In genomic region chr6:90741717-90742116, GRCm38 (mm10) we compare ENCODE assay signal across 27 mouse cellular contexts.
DNase-seq lines count a peak whose midpoint lies in the region; ATAC-seq and TF ChIP-seq lines count a peak whose summit lies in the region.
"Had no signal": no experiment of that assay in that cellular context is flagged by ENCODE, and none has a peak within 500 bp of the region (broad histone marks: within the 10 kb centered on the region; RNA-seq: fewer than 3 reads in every experiment).

No protein-coding gene starts in this region.

- H3K4me1 ChIP-seq in heart, postnatal 0 days (ENCODE audit: control insufficient read depth, insufficient read depth) = peaks cover 7% of the 10 kb centered on the region; the same call in 1 of the 2 replicates
- H3K4me1 ChIP-seq in heart, embryonic 12.5 days (replicated peaks) = peaks cover 50% of the 10 kb centered on the region
- peaks cover 16% of the 10 kb centered on the region for H3K4me1 ChIP-seq in neural tube, embryonic 13.5 days (replicated peaks)
- peaks cover 19% of the 10 kb centered on the region for H3K4me1 ChIP-seq in neural tube, embryonic 15.5 days
- peaks cover 3% of the 10 kb centered on the region; the same call in 1 of the 2 replicates for H3K4me1 ChIP-seq in forebrain, embryonic 14.5 days (ENCODE audit: control insufficient read depth, insufficient read depth, low read length)

- no peak overlapping the region for H3K4me2 ChIP-seq in heart, postnatal 0 days (ENCODE audit: low read depth, low read length)
- H3K4me2 ChIP-seq in heart, embryonic 12.5 days = no peak overlapping the region
- no peak overlapping the region for H3K4me2 ChIP-seq in neural tube, embryonic 13.5 days
- no peak overlapping the region for H3K4me2 ChIP-seq in neural tube, embryonic 15.5 days
- H3K4me2 ChIP-seq in forebrain, embryonic 14.5 days (ENCODE audit: low read length) = no peak overlapping the region
- H3K4me2 ChIP-seq: embryonic facial prominence, embryonic 12.5 days; forebrain, embryonic 15.5 days; heart, embryonic 13.5 days; hindbrain, embryonic 14.5 days; limb, embryonic 15.5 days; lung, embryonic 14.5 days; midbrain, embryonic 13.5 days had no signal

- TF ChIP-seq CTCF in heart, postnatal 0 days (IDR thresholded peaks at IDR 0.05; ENCODE audit: low read depth) = no peak

- no peak for TF ChIP-seq EP300 in heart, postnatal 0 days (IDR thresholded peaks at IDR 0.05; ENCODE audit: low read depth)

- H3K4me3 ChIP-seq in heart, postnatal 0 days (ENCODE audit: low read depth, low read length) = no peak overlapping the region
- H3K4me3 ChIP-seq in heart, embryonic 12.5 days = no peak overlapping the region
- no peak overlapping the region for H3K4me3 ChIP-seq in neural tube, embryonic 13.5 days
- no peak overlapping the region for H3K4me3 ChIP-seq in neural tube, embryonic 15.5 days (replicated peaks)
- no peak overlapping the region for H3K4me3 ChIP-seq in macrophage (ENCODE audit: inconsistent target)
- no peak overlapping the region for H3K4me3 ChIP-seq in forebrain, embryonic 14.5 days (ENCODE audit: low read depth, low read length)
- H3K4me3 ChIP-seq: embryonic facial prominence, embryonic 12.5 days; forebrain, embryonic 15.5 days; heart, embryonic 13.5 days; limb, embryonic 10.5 days; limb, embryonic 15.5 days; midbrain, embryonic 13.5 days had no signal

- H3K9ac ChIP-seq in heart, postnatal 0 days (replicated peaks; ENCODE audit: low read depth, low read length) = no peak overlapping the region
- no peak overlapping the region for H3K9ac ChIP-seq in heart, embryonic 12.5 days
- 0 out of 2 replicates have a peak overlapping the region, but pooled peaks have one; percentile 19 for H3K9ac ChIP-seq in neural tube, embryonic 13.5 days
- H3K9ac ChIP-seq in neural tube, embryonic 15.5 days (replicated peaks) = no peak overlapping the region
- H3K9ac ChIP-seq in forebrain, embryonic 14.5 days (ENCODE audit: low read length) = no peak overlapping the region
- H3K9ac ChIP-seq: embryonic facial prominence, embryonic 12.5 days; forebrain, embryonic 15.5 days; heart, embryonic 13.5 days; hindbrain, embryonic 14.5 days; limb, embryonic 15.5 days; lung, embryonic 14.5 days; midbrain, embryonic 13.5 days had no signal

- 85% methylated on average over 5 of the region's 5 CpGs for WGBS in heart, postnatal 0 days
- 79% methylated on average over 5 of the region's 5 CpGs for WGBS in heart, embryonic 12.5 days
- 89% methylated on average over 5 of the region's 5 CpGs for WGBS in neural tube, embryonic 13.5 days
- WGBS in neural tube, embryonic 15.5 days = 93% methylated on average over 5 of the region's 5 CpGs
- 97% methylated on average over 5 of the region's 5 CpGs for WGBS in macrophage (ENCODE audit: missing documents)
- WGBS in forebrain, embryonic 14.5 days = 91% methylated on average over 5 of the region's 5 CpGs

- no peak for ATAC-seq in heart, postnatal 0 days (ENCODE audit: insufficient read depth, low read depth)
- ATAC-seq in heart, embryonic 12.5 days (ENCODE audit: insufficient number of reproducible peaks, low FRiP score) = no peak
- ATAC-seq in neural tube, embryonic 13.5 days (ENCODE audit: low read depth) = no peak
- no peak for ATAC-seq in neural tube, embryonic 15.5 days (ENCODE audit: low FRiP score)
- no peak for ATAC-seq in forebrain, embryonic 14.5 days
- ATAC-seq: forebrain, embryonic 15.5 days; midbrain, embryonic 13.5 days had no signal

- H3K9me3 ChIP-seq in heart, postnatal 0 days (replicated peaks; ENCODE audit: control insufficient read depth, low read length) = no peaks in the 10 kb centered on the region
- no peaks in the 10 kb centered on the region for H3K9me3 ChIP-seq in heart, embryonic 12.5 days (replicated peaks)
- no peaks in the 10 kb centered on the region for H3K9me3 ChIP-seq in neural tube, embryonic 13.5 days
- H3K9me3 ChIP-seq in neural tube, embryonic 15.5 days (replicated peaks) = no peaks in the 10 kb centered on the region
- no peaks in the 10 kb centered on the region for H3K9me3 ChIP-seq in forebrain, embryonic 14.5 days (replicated peaks; ENCODE audit: control insufficient read depth, low read length)
- H3K9me3 ChIP-seq: embryonic facial prominence, embryonic 12.5 days; forebrain, embryonic 15.5 days; heart, embryonic 13.5 days; limb, embryonic 10.5 days; limb, embryonic 15.5 days; midbrain, embryonic 13.5 days had no signal

- no peaks in the 10 kb centered on the region for H3K36me3 ChIP-seq in heart, postnatal 0 days (replicated peaks; ENCODE audit: control insufficient read depth, insufficient read depth, low read length)
- no peaks in the 10 kb centered on the region for H3K36me3 ChIP-seq in heart, embryonic 12.5 days
- no peaks in the 10 kb centered on the region for H3K36me3 ChIP-seq in neural tube, embryonic 13.5 days
- no peaks in the 10 kb centered on the region for H3K36me3 ChIP-seq in neural tube, embryonic 15.5 days
- H3K36me3 ChIP-seq in macrophage (ENCODE audit: inconsistent target) = no peaks in the 10 kb centered on the region
- H3K36me3 ChIP-seq in forebrain, embryonic 14.5 days (ENCODE audit: control insufficient read depth, insufficient read depth, low read length) = no peaks in the 10 kb centered on the region
- H3K36me3 ChIP-seq: embryonic facial prominence, embryonic 12.5 days; forebrain, embryonic 15.5 days; heart, embryonic 13.5 days; limb, embryonic 10.5 days; limb, embryonic 15.5 days; midbrain, embryonic 13.5 days had no signal

- H3K27me3 ChIP-seq in heart, postnatal 0 days (ENCODE audit: control insufficient read depth, insufficient read depth, low read length) = no peaks in the 10 kb centered on the region
- no peaks in the 10 kb centered on the region for H3K27me3 ChIP-seq in heart, embryonic 12.5 days (replicated peaks)
- no peaks in the 10 kb centered on the region for H3K27me3 ChIP-seq in neural tube, embryonic 13.5 days
- no peaks in the 10 kb centered on the region for H3K27me3 ChIP-seq in neural tube, embryonic 15.5 days (replicated peaks)
- no peaks in the 10 kb centered on the region for H3K27me3 ChIP-seq in forebrain, embryonic 14.5 days (replicated peaks; ENCODE audit: control insufficient read depth, insufficient read depth, low read length)
- H3K27me3 ChIP-seq: forebrain, embryonic 15.5 days; heart, embryonic 13.5 days; limb, embryonic 15.5 days; midbrain, embryonic 13.5 days had no signal

- peak overlapping the region; percentile 73; the same call in 1 of the 2 replicates for H3K27ac ChIP-seq in heart, postnatal 0 days (ENCODE audit: low read depth)
- no peak overlapping the region for H3K27ac ChIP-seq in heart, embryonic 12.5 days (ENCODE audit: poor library complexity, severe bottlenecking)
- H3K27ac ChIP-seq in neural tube, embryonic 13.5 days (replicated peaks) = no peak overlapping the region
- H3K27ac ChIP-seq in neural tube, embryonic 15.5 days (replicated peaks) = no peak overlapping the region
- peak overlapping the region; percentile 85 for H3K27ac ChIP-seq in macrophage
- no peak overlapping the region for H3K27ac ChIP-seq in forebrain, embryonic 14.5 days (ENCODE audit: low read depth, low read length)
- H3K27ac ChIP-seq: embryonic facial prominence, embryonic 12.5 days; forebrain, embryonic 15.5 days; hindbrain, embryonic 14.5 days; limb, embryonic 10.5 days; limb, embryonic 15.5 days; liver, embryonic 14.5 days; midbrain, embryonic 13.5 days; stomach, postnatal 0 days had no signal

- peaks cover 91% of the 10 kb centered on the region for H3K79me2 ChIP-seq in macrophage (ENCODE audit: inconsistent target)

- DNase-seq in heart, postnatal 0 days (ENCODE audit: low spot score) = no peak
- peak; percentile 60 for DNase-seq in thymus, postnatal 4 days
- DNase-seq in forebrain, embryonic 14.5 days (ENCODE audit: low spot score) = no peak
- DNase-seq: adrenal gland, adult 8-10 months; cerebellum, adult 8-10 months; embryo, embryonic 11 days; gastrocnemius, postnatal 25 days; heart, adult 11 months; kidney, adult 11 months; kidney, postnatal 14 days; layer of hippocampus, adult 9-11 months; lung, embryonic 14.5 days; lung, postnatal 14 days; right cerebral cortex, postnatal 25 days had no signal

Comparison
In these comparisons a context has a peak if more than half of its experiments do, and no peak if none do; other contexts are left out.
1. H3K27ac ChIP-seq: peak in heart, postnatal 0 days (single experiment) and macrophage (single experiment); none in heart, embryonic 12.5 days (single experiment), neural tube, embryonic 13.5 days (single experiment), neural tube, embryonic 15.5 days (single experiment) and forebrain, embryonic 14.5 days (single experiment).